Mouse (Mus musculus): ENCODE measurements around the gene Nasp. TPM values are rescaled to one million over a fixed set of nuclear protein-coding genes. Genes with fewer than 3 reads are reported as not detected.
A peak's percentile ranks its signal among the peaks of the same experiment; 100 is the strongest.
"Not testable (repeated sequence)": the region's sequence is repeated elsewhere in the genome, so short reads cannot be mapped to it uniquely, and the experiment has no call there.

Nasp gene
- polyA plus RNA-seq, 1 experiment from 2014 or later, result 402 TPM

DNA sequence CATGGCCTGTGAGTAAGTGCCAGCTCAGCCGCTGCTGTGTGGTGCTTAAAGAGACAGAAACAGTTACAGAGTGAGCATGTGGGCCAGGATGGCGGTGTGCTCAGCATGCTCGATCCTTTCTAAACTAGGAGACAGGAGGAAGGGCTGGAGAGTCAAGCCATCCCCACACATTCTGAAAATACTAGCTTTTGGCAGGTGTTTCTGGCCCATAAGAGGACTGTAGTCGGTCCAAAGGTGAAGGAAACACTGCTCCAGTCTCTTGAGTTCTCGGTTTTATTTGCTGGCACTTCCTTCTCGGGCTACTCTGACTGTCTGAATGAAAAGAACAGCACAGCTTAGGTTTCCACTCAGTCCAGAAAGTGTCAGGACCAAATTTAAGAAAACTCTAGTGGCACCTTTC lies 33.1 kb upstream of the Nasp start:
- ATAC-seq (ENCODE audit: insufficient number of reproducible peaks, low FRiP score, low TSS enrichment, low read depth), result no peak
- Histone ChIP-seq H3K4me1 (ENCODE audit: control insufficient read depth, insufficient read depth, low read length) (no peaks in the 10 kb centered on the region), H3K9ac (ENCODE audit: low read length) (no peak overlapping the region), H3K4me2 (ENCODE audit: low read depth, severe bottlenecking) (no peak overlapping the region), H3K27me3 (ENCODE audit: control insufficient read depth, insufficient read depth, low read length) (no peaks in the 10 kb centered on the region), H3K9me3 (ENCODE audit: control insufficient read depth, low read length) (no peaks in the 10 kb centered on the region), H3K4me3 (ENCODE audit: low read depth, low read length) (no peak overlapping the region), H3K36me3 (ENCODE audit: control insufficient read depth, insufficient read depth, low read length) (no peaks in the 10 kb centered on the region), H3K27ac (replicated peaks; ENCODE audit: low read depth, low read length) (no peak overlapping the region; the same call in 1 of the 2 replicates)
- DNase-seq (ENCODE audit: low spot score), result no peak
- 75% methylated on average over 6 of the region's 6 CpGs for WGBS

- H3K4me1 ChIP-seq (ENCODE audit: control insufficient read depth, insufficient read depth, low read length); ATAC-seq (ENCODE audit: insufficient number of reproducible peaks, low FRiP score, low TSS enrichment, low read depth); H3K36me3 ChIP-seq (ENCODE audit: control insufficient read depth, insufficient read depth, low read length); H3K9me3 ChIP-seq (ENCODE audit: control insufficient read depth, low read length); DNase-seq (ENCODE audit: low spot score); H3K9ac ChIP-seq (ENCODE audit: low read length); H3K4me3 ChIP-seq (ENCODE audit: low read depth, low read length); H3K27ac ChIP-seq (replicated peaks; ENCODE audit: low read depth, low read length); H3K4me2 ChIP-seq (ENCODE audit: low read depth, severe bottlenecking); H3K27me3 ChIP-seq (ENCODE audit: control insufficient read depth, insufficient read depth, low read length): not testable (repeated sequence)
- 89% methylated on average over 6 of the region's 6 CpGs for WGBS
These were observed 32.2 kb upstream of the Nasp start for GRCm38 (mm10) chr4:116659916-116660315.

GRCm38 (mm10) chr4:116659474-116659873 lies 31.7 kb upstream of the Nasp start:
- Histone ChIP-seq H3K9me3 (ENCODE audit: control insufficient read depth, low read length) (no peaks in the 10 kb centered on the region), H3K9ac (ENCODE audit: low read length) (no peak overlapping the region), H3K4me1 (ENCODE audit: control insufficient read depth, insufficient read depth, low read length) (no peaks in the 10 kb centered on the region), H3K36me3 (ENCODE audit: control insufficient read depth, insufficient read depth, low read length) (no peaks in the 10 kb centered on the region), H3K27ac (replicated peaks; ENCODE audit: low read depth, low read length) (no peak overlapping the region), H3K4me3 (ENCODE audit: low read depth, low read length) (no peak overlapping the region), H3K4me2 (ENCODE audit: low read depth, severe bottlenecking) (no peak overlapping the region), H3K27me3 (ENCODE audit: control insufficient read depth, insufficient read depth, low read length) (no peaks in the 10 kb centered on the region)
- DNase-seq (ENCODE audit: low spot score), result no peak
- ATAC-seq (ENCODE audit: insufficient number of reproducible peaks, low FRiP score, low TSS enrichment, low read depth), result no peak
- 88% methylated on average over 2 of the region's 2 CpGs for WGBS

- Histone ChIP-seq H3K9me3 (ENCODE audit: control insufficient read depth, low read length) (no peaks in the 10 kb centered on the region), H3K4me2 (ENCODE audit: low read depth, severe bottlenecking) (no peak overlapping the region), H3K4me1 (ENCODE audit: control insufficient read depth, insufficient read depth, low read length) (no peaks in the 10 kb centered on the region), H3K27me3 (ENCODE audit: control insufficient read depth, insufficient read depth, low read length) (no peaks in the 10 kb centered on the region), H3K9ac (ENCODE audit: low read length) (no peak overlapping the region), H3K27ac (replicated peaks; ENCODE audit: low read depth, low read length) (no peak overlapping the region), H3K36me3 (ENCODE audit: control insufficient read depth, insufficient read depth, low read length) (no peaks in the 10 kb centered on the region), H3K4me3 (ENCODE audit: low read depth, low read length) (no peak overlapping the region)
- WGBS, result 50% methylated on average over 3 of the region's 3 CpGs
- ATAC-seq (ENCODE audit: insufficient number of reproducible peaks, low FRiP score, low TSS enrichment, low read depth), result no peak
- no peak for DNase-seq (ENCODE audit: low spot score)
These were observed 30.2 kb upstream of the Nasp start for GRCm38 (mm10) chr4:116657971-116658370.

DNA sequence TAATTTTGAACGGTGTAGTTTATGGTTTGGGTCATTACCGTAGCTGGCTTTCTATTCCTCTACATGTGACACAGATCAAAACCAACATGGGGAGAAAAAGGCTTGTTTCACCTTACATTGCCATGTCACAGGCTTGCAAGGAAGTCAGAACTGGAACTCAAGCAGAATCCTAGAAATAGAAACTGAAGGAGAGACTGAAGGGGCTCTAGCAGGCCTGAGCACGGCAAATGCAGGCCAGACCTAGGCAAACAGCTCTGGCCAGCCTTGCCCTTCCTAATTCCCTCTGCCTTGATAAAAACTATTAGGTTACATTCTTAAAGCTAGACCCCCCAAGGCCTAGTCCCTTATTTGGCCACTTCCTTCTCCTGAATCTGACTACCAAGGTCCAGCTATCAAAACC lies 27.9 kb upstream of the Nasp start:
- no peak for ATAC-seq (ENCODE audit: insufficient number of reproducible peaks, low FRiP score, low TSS enrichment, low read depth)
- no peaks in the 10 kb centered on the region for H3K27me3 ChIP-seq (ENCODE audit: control insufficient read depth, insufficient read depth, low read length)
- no peaks in the 10 kb centered on the region for H3K36me3 ChIP-seq (ENCODE audit: control insufficient read depth, insufficient read depth, low read length)
- no peak overlapping the region for H3K9ac ChIP-seq (ENCODE audit: low read length)
- no peak overlapping the region for H3K4me3 ChIP-seq (ENCODE audit: low read depth, low read length)
- no peak overlapping the region for H3K4me2 ChIP-seq (ENCODE audit: low read depth, severe bottlenecking)
- H3K27ac ChIP-seq (replicated peaks; ENCODE audit: low read depth, low read length), result no peak overlapping the region
- DNase-seq (ENCODE audit: low spot score), result no peak
- H3K9me3 ChIP-seq (ENCODE audit: control insufficient read depth, low read length), result no peaks in the 10 kb centered on the region
- 67% methylated on average over 3 of the region's 3 CpGs for WGBS
- no peaks in the 10 kb centered on the region for H3K4me1 ChIP-seq (ENCODE audit: control insufficient read depth, insufficient read depth, low read length)

DNA sequence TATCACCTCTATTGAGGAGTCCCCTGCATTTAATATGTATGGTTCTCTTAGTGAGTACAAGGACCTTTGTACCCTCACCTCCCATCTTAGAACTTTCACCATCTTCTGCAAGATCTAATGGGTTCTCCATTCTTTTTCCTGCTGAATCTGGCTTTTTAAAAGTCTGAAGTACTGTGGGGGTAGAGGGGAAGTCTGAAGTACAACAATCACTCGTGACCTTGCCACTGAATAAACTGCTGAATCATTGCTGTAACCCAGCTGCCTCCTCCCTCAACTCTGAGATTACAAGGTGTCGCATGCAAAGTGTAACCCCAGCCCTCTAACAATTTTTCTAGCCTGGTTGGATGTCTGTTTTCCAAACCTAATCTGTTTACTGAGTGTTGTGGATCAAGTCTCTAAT lies 27.4 kb upstream of the Nasp start:
- no peak for DNase-seq (ENCODE audit: low spot score)
- H3K27ac ChIP-seq (replicated peaks; ENCODE audit: low read depth, low read length), result no peak overlapping the region
- no peaks in the 10 kb centered on the region for H3K27me3 ChIP-seq (ENCODE audit: control insufficient read depth, insufficient read depth, low read length)
- H3K9ac ChIP-seq (ENCODE audit: low read length), result no peak overlapping the region
- 68% methylated on average over 2 of the region's 2 CpGs for WGBS
- no peaks in the 10 kb centered on the region for H3K9me3 ChIP-seq (ENCODE audit: control insufficient read depth, low read length)
- ATAC-seq (ENCODE audit: insufficient number of reproducible peaks, low FRiP score, low TSS enrichment, low read depth), result no peak
- H3K4me3 ChIP-seq (ENCODE audit: low read depth, low read length), result no peak overlapping the region
- H3K4me1 ChIP-seq (ENCODE audit: control insufficient read depth, insufficient read depth, low read length), result peaks cover 2% of the 10 kb centered on the region; the same call in 1 of the 2 replicates
- no peaks in the 10 kb centered on the region for H3K36me3 ChIP-seq (ENCODE audit: control insufficient read depth, insufficient read depth, low read length)
- H3K4me2 ChIP-seq (ENCODE audit: low read depth, severe bottlenecking), result no peak overlapping the region

DNA sequence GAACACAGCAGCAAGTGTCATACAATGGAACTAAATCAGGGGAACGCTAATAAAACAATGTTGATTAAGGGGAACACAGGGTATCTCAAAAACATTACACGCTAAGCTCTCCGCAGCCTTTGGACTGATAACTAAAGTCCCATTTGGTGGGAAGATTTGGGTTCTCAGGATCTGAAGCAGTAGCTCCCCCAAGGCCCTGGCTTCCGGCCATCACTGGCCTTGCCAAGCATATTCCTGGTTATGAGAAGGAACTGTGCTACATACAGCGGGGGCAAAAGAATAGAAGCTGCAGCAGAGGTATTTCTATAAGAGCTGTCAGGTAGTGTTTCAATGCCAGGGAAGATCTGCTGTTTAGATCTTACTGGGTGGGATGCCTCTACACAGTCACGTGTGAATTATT lies 25.5 kb upstream of the Nasp start:
- H3K36me3 ChIP-seq (ENCODE audit: control insufficient read depth, insufficient read depth, low read length), result no peaks in the 10 kb centered on the region
- no peaks in the 10 kb centered on the region for H3K9me3 ChIP-seq (ENCODE audit: control insufficient read depth, low read length)
- ATAC-seq (ENCODE audit: insufficient number of reproducible peaks, low FRiP score, low TSS enrichment, low read depth) (no peak), DNase-seq (ENCODE audit: low spot score) (no peak)
- peaks cover 3% of the 10 kb centered on the region; the same call in 1 of the 2 replicates for H3K4me1 ChIP-seq (ENCODE audit: control insufficient read depth, insufficient read depth, low read length)
- H3K27ac ChIP-seq (replicated peaks; ENCODE audit: low read depth, low read length), result no peak overlapping the region
- no peaks in the 10 kb centered on the region for H3K27me3 ChIP-seq (ENCODE audit: control insufficient read depth, insufficient read depth, low read length)
- WGBS, result 87% methylated on average over 6 of the region's 6 CpGs
- no peak overlapping the region for H3K4me3 ChIP-seq (ENCODE audit: low read depth, low read length)
- no peak overlapping the region for H3K4me2 ChIP-seq (ENCODE audit: low read depth, severe bottlenecking)
- no peak overlapping the region for H3K9ac ChIP-seq (ENCODE audit: low read length)

- peak overlapping the region; percentile 92 for H3K9ac ChIP-seq (ENCODE audit: low read length)
- peak overlapping the region; percentile 79 for H3K4me2 ChIP-seq (ENCODE audit: low read depth, severe bottlenecking)
- H3K4me1 ChIP-seq (ENCODE audit: control insufficient read depth, insufficient read depth, low read length), result peaks cover 3% of the 10 kb centered on the region; the same call in 1 of the 2 replicates
- WGBS, result 13% methylated on average over 6 of the region's 6 CpGs
- DNase-seq (ENCODE audit: low spot score), result no peak
- peak overlapping the region; percentile 93 for H3K4me3 ChIP-seq (ENCODE audit: low read depth, low read length)
- no peak overlapping the region for H3K27ac ChIP-seq (replicated peaks; ENCODE audit: low read depth, low read length)
- no peaks in the 10 kb centered on the region for H3K27me3 ChIP-seq (ENCODE audit: control insufficient read depth, insufficient read depth, low read length)
- no peaks in the 10 kb centered on the region for H3K9me3 ChIP-seq (ENCODE audit: control insufficient read depth, low read length)
- 0 out of 2 replicates have a peak, but pooled peaks have one; percentile 46 for ATAC-seq (ENCODE audit: insufficient number of reproducible peaks, low FRiP score, low TSS enrichment, low read depth)
- peaks cover 2% of the 10 kb centered on the region; the same call in 1 of the 2 replicates for H3K36me3 ChIP-seq (ENCODE audit: control insufficient read depth, insufficient read depth, low read length)
These were observed 24.0 kb upstream of the Nasp start for GRCm38 (mm10) chr4:116651797-116652135.

All from limb, embryonic 11.5 days (tissue).